Mouse (Mus musculus) liver, postnatal 0 days (tissue): ENCODE results near the gene Zfp750. TPM values are rescaled to one million over a fixed set of nuclear protein-coding genes. Genes with fewer than 3 reads are reported as not detected.

Source experiments
- ATAC-seq: fragments of 200-750 bp; cut with Nextera tagmentation; 2 replicates; pipeline ENCODE4 v1.8.0; 2017; ENCODE audit warnings: mild to moderate bottlenecking, moderate library complexity
- DNase-seq: peaks from one replicate; pipeline ENCODE4 v3.0.0-alpha.2; 2016
- H3K27ac ChIP-seq: fragments of 300-500 bp; sonication (generic); 2 replicates; pipeline ENCODE4 v1.5.1; 2014; ENCODE audit warnings: antibody characterized with exemption, moderate library complexity, mild to moderate bottlenecking, low read depth
- H3K27me3 ChIP-seq: fragments of 300-500 bp; sonication (generic); 2 replicates; pipeline ENCODE4 v1.6.1; 2014; ENCODE audit warnings: low read length, control low read depth, mixed read lengths; ENCODE audit not compliant: insufficient read depth
- H3K36me3 ChIP-seq: fragments of 300-500 bp; sonication (generic); replicated peaks from 2 replicates; pipeline ENCODE4 v1.6.1; 2014; ENCODE audit warnings: mild to moderate bottlenecking, control low read depth, low read length, moderate library complexity, mixed read lengths; ENCODE audit not compliant: insufficient read depth
- H3K4me1 ChIP-seq: fragments of 300-500 bp; sonication (generic); 2 replicates; pipeline ENCODE4 v1.6.1; 2014; ENCODE audit warnings: antibody characterized with exemption, mild to moderate bottlenecking, control low read depth; ENCODE audit not compliant: insufficient read depth
- H3K4me2 ChIP-seq: fragments of 300-500 bp; sonication (generic); 2 replicates; pipeline ENCODE4 v1.6.1; 2014; ENCODE audit warnings: low read depth, mild to moderate bottlenecking, low read length, moderate library complexity, mixed read lengths
- H3K4me3 ChIP-seq: fragments of 300-500 bp; sonication (generic); 2 replicates; pipeline ENCODE4 v1.5.1; 2014; ENCODE audit warnings: low read depth, low read length
- H3K9ac ChIP-seq: fragments of 300-500 bp; sonication (generic); replicated peaks from 2 replicates; pipeline ENCODE4 v1.6.1; 2014; ENCODE audit warnings: mild to moderate bottlenecking, moderate library complexity
- H3K9me3 ChIP-seq: fragments of 300-500 bp; sonication (generic); 2 replicates; pipeline ENCODE4 v1.6.1; 2016; ENCODE audit warnings: mild to moderate bottlenecking, control low read depth, low read length, mixed read lengths
- CTCF ChIP-seq: sonication (generic); IDR thresholded peaks from 2 replicates; pipeline ENCODE4 v1.5.1; 2016; ENCODE audit warnings: antibody characterized with exemption, low read depth
- EP300 ChIP-seq: IDR thresholded peaks from 2 replicates; pipeline ENCODE4 v1.6.1; 2016; ENCODE audit warnings: antibody characterized with exemption, low read depth, mild to moderate bottlenecking
- WGBS: fragments of 180-500 bp; shearing (Covaris S2); extraction: QIAGEN DNeasy Blood & Tissue Kit; methylation state at CpG from one replicate; pipeline ENCODE4 v1.1.7; 2014; ENCODE audit not compliant: insufficient replicate concordance; 5-methylcytosine and 5-hydroxymethylcytosine counted together
- polyA plus RNA-seq: library from polyadenylated mRNA; unstranded; fragments of >200 nt; fragmentation: Nextera tagmentation; extraction: Ambion mirVana; gene quantifications from 2 replicates; pipeline ENCODE4 v1.2.1, GENCODE M21; 2015

Gene Zfp750
- polyA plus RNA-seq, 1 experiment from 2014 or later: 2.5 TPM

DNA sequence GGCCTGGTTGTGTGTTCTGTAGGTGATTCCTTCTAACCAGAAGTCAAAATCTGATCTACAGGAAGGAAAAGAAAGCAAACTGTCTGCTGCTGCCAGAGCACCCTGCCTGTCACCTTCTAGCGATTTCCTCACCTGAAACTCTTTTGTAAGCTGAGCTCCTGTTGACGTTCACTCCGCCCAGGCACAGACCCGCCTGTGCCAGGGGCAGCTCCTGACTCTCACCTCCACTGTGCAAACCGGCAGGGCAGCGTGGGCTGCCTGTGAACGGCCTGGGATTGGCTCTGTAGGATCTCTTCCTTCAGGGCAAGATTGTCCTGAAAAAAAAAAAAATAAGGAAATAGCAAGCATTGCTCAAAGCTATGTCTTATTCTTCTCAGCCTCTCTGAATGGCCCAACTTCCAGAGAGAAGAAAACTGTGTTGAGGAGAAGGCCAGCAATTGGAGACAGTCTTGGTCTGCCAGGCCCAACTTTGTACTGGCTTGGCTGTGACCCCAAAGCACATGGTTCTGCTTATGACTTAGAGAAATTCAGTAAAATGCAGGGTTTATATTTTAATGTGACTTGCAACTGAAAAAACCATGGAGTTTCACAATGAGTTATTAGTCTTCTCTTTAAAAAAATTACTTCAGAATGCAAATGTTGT is 25.7 kb upstream of the Zfp750 start:
- no peak overlapping the region for H3K4me3 ChIP-seq
- no peak for TF ChIP-seq EP300
- no peak for TF ChIP-seq CTCF
- H3K4me2 ChIP-seq: peak overlapping the region; percentile 29; the same call in 1 of the 2 replicates
- WGBS: 71% methylated on average over 7 of the region's 7 CpGs
- peaks cover 14% of the 10 kb centered on the region; the same call in 1 of the 2 replicates for H3K36me3 ChIP-seq
- ATAC-seq: no peak
- H3K27ac ChIP-seq: peak overlapping the region; percentile 76
- no peaks in the 10 kb centered on the region for H3K27me3 ChIP-seq
- no peak overlapping the region for H3K9ac ChIP-seq
- H3K4me1 ChIP-seq: peaks cover 57% of the 10 kb centered on the region
- no peak for DNase-seq
- no peaks in the 10 kb centered on the region for H3K9me3 ChIP-seq

- H3K27me3 ChIP-seq: no peaks in the 10 kb centered on the region
- ATAC-seq (peak; percentile 27), DNase-seq (no peak)
- H3K4me1 ChIP-seq: peaks cover 49% of the 10 kb centered on the region
- peaks cover 14% of the 10 kb centered on the region; the same call in 1 of the 2 replicates for H3K36me3 ChIP-seq
- no peaks in the 10 kb centered on the region for H3K9me3 ChIP-seq
- peak overlapping the region; percentile 34 for H3K4me2 ChIP-seq
- H3K9ac ChIP-seq: peak overlapping the region; percentile 26; the same call in 1 of the 2 replicates
- TF ChIP-seq EP300 (no peak), CTCF (no peak)
- H3K27ac ChIP-seq: peak overlapping the region; percentile 76
- WGBS: 80% methylated on average over 9 of the region's 9 CpGs
- H3K4me3 ChIP-seq: no peak overlapping the region
These were observed 24.8 kb upstream of the Zfp750 start for GRCm38 (mm10) chr11:121543922-121544321.

- H3K27ac ChIP-seq: peak overlapping the region; percentile 76
- no peaks in the 10 kb centered on the region for H3K27me3 ChIP-seq
- no peaks in the 10 kb centered on the region for H3K9me3 ChIP-seq
- no peak overlapping the region for H3K4me3 ChIP-seq
- ATAC-seq (peak; percentile 86), DNase-seq (peak; percentile 40)
- peaks cover 14% of the 10 kb centered on the region; the same call in 1 of the 2 replicates for H3K36me3 ChIP-seq
- H3K4me2 ChIP-seq: peak overlapping the region; percentile 34; the same call in 1 of the 2 replicates
- H3K4me1 ChIP-seq: peaks cover 43% of the 10 kb centered on the region
- peak overlapping the region; percentile 26; the same call in 1 of the 2 replicates for H3K9ac ChIP-seq
- 63% methylated on average over 5 of the region's 5 CpGs for WGBS
- peak; percentile 59; the same call in 1 of the 2 replicates for TF ChIP-seq EP300
- TF ChIP-seq CTCF: no peak
These were observed 24.2 kb upstream of the Zfp750 start for GRCm38 (mm10) chr11:121543287-121543856.

DNA sequence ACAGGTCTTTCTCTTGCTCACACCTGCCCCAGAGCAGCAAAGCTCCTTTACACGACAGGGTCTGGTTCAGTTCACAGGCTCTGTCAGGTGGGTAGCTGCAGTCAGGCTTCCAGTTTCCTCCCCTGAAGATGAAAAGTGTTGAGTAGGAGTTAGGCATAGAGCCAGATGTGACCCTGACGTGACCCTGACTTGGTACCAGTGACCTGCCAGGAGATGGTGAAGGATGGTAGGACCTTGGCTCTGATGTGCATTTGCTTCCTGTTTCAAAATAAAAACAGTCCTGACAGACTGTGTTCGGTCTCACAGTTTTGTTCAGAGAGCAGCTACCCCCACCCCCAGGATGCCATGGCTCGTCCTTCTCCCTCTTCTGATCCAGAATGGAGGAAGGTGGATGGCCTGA is 23.3 kb upstream of the Zfp750 start:
- no peak for ATAC-seq
- H3K4me2 ChIP-seq: no peak overlapping the region
- H3K4me3 ChIP-seq: no peak overlapping the region
- H3K9me3 ChIP-seq: no peaks in the 10 kb centered on the region
- no peak overlapping the region for H3K27ac ChIP-seq
- H3K4me1 ChIP-seq: peaks cover 36% of the 10 kb centered on the region
- no peak overlapping the region for H3K9ac ChIP-seq
- DNase-seq: no peak
- no peaks in the 10 kb centered on the region for H3K27me3 ChIP-seq
- WGBS: 94% methylated on average over 4 of the region's 4 CpGs
- TF ChIP-seq EP300: no peak
- TF ChIP-seq CTCF: no peak
- peaks cover 14% of the 10 kb centered on the region; the same call in 1 of the 2 replicates for H3K36me3 ChIP-seq

- 55% methylated on average over 3 of the region's 3 CpGs for WGBS
- H3K9ac ChIP-seq: no peak overlapping the region
- no peak overlapping the region for H3K27ac ChIP-seq
- no peaks in the 10 kb centered on the region for H3K9me3 ChIP-seq
- H3K4me2 ChIP-seq: no peak overlapping the region
- H3K4me1 ChIP-seq: no peaks in the 10 kb centered on the region
- H3K4me3 ChIP-seq: no peak overlapping the region
- peaks cover 10% of the 10 kb centered on the region; the same call in 1 of the 2 replicates for H3K36me3 ChIP-seq
- DNase-seq: no peak
- TF ChIP-seq CTCF (no peak), EP300 (no peak)
- no peak for ATAC-seq
- no peaks in the 10 kb centered on the region for H3K27me3 ChIP-seq
These were observed 17.4 kb upstream of the Zfp750 start for GRCm38 (mm10) chr11:121536528-121536927.

- no peak overlapping the region for H3K27ac ChIP-seq
- H3K9ac ChIP-seq: no peak overlapping the region
- ATAC-seq (peak; percentile 44; the same call in 1 of the 2 replicates), DNase-seq (no peak)
- no peaks in the 10 kb centered on the region for H3K9me3 ChIP-seq
- WGBS: 70% methylated on average over 3 of the region's 3 CpGs
- H3K4me1 ChIP-seq: no peaks in the 10 kb centered on the region
- no peaks in the 10 kb centered on the region for H3K36me3 ChIP-seq
- no peak overlapping the region for H3K4me2 ChIP-seq
- H3K4me3 ChIP-seq: no peak overlapping the region
- TF ChIP-seq EP300 (no peak), CTCF (no peak)
- H3K27me3 ChIP-seq: no peaks in the 10 kb centered on the region
These were observed 10.6 kb upstream of the Zfp750 start for GRCm38 (mm10) chr11:121529747-121530146.
